Mouse (Mus musculus) spleen, postnatal 14 days (tissue): ENCODE data around the gene Purb.
A peak's percentile ranks its signal among the peaks of the same experiment; 100 is the strongest.
"Not testable (repeated sequence)": the region's sequence is repeated elsewhere in the genome, so short reads cannot be mapped to it uniquely, and the experiment has no call there.

Experiments used
- DNase-seq, 2 experiments: peaks; one replicate each; pipeline ENCODE4 v3.0.0; 2021 to 2022; ENCODE audit warnings: low spot score in 2 of 2

The Purb gene

DNA sequence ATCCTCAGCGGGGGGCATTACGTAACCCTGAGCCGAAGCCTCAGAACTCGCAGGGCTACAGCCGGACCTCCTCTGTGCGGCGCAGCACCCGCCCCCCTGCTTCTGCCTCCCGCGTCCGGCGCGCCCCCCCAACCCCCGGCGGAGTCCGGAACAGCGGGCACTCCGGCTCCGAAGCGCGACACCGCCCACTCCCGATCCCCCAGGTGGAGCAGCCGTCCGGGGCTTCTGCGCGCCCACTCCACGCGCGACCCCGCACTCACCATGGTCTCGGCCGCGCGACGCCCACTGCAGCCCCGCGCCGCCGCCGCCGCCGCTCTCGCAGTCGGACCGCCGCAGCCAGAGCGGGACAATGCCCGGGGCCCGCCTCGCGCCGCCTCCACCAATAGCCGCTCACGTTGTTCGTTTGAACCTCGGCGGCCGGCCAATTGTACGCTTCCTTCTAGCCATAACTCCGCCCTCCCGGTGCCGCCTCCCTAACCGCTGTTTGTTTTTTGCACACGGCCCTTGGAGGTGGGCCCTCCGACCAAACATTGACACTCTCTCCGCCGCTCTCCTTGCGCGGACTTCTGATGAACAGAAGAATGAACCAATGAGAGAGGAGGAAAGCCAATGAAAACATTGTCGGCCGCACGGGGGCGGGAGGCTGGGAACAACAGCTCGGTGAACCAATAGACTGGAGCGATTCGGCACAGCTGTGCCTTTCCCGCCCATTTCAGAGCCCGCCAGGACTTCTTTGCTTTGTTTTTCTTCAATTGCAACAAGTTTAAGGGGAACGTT lies 31.5 kb downstream of the Purb start, which contains the start of gene H2afv:
Gene H2afv, minus strand, starts transcription at position 367 of the 777 bp plus-strand sequence.
- peak; percentile 97 to 98 for DNase-seq

GRCm38 (mm10) chr11:6443727-6444076 lies 32.0 kb downstream of the Purb start:
- no peak for DNase-seq

DNA sequence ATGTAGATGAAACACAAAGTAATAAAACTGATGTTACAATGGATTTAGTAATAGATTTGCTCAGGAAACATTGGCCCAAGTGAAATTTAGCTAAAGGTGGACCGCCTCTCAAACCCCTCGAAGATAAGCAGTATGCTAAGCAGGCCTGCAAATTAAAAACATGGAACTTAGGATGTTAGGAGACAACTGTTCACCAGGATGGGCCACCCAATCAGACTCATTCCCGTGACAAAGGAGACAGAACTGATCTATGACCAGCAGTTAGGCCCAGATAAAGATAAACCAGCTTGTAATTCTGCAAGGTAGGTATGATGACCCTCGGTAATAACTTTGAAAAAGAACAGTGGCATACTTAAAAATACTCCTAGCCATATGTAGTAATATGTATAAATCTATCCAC lies 32.6 kb downstream of the Purb start:
- no peak for DNase-seq

GRCm38 (mm10) chr11:6442566-6442965 lies 33.2 kb downstream of the Purb start:
- DNase-seq, result no peak

- DNase-seq, result no peak
These were observed 35.5 kb downstream of the Purb start for GRCm38 (mm10) chr11:6440171-6440570.

DNA sequence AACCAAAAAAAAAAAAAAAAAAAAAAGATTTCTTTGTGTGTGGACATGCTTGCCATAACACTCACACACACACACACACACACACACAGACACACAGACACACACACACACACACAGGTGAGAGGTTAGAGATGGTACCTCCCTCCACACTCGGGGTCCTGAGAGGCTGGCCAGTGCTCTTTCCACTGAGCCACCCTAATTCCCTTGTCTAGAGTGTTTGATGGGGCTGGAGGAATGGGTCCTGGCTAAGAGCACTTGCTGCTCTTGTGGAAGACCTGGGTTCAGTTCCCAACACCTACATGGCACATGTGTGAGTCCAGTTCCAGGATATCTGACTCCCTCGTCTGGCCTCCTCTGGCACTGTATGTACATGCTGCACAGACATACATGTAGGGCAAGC lies 38.0 kb downstream of the Purb start:
- DNase-seq, result no peak

- peak; percentile 34 to 61 for DNase-seq
These were observed 39.3 kb downstream of the Purb start for GRCm38 (mm10) chr11:6436442-6436841.

DNA sequence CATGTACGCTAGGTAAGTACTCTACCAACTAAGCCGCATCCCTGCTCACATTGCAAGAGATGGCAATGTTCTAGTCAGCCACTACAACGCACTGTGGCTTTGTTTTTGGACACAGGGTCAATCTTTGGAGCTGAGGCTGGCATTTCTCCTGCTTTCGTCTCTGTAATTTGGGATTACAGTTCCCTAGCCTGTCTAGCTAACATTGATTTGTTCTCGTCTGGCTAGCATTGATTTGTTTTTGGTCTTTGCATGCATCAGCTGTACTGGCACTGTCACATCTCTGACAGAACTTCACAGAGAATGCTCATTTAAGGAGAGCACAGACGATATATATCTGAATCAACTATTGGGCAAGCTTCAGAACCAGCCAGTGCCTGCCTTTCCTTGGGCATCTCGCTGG lies 45.5 kb downstream of the Purb start:
- no peak for DNase-seq

DNA sequence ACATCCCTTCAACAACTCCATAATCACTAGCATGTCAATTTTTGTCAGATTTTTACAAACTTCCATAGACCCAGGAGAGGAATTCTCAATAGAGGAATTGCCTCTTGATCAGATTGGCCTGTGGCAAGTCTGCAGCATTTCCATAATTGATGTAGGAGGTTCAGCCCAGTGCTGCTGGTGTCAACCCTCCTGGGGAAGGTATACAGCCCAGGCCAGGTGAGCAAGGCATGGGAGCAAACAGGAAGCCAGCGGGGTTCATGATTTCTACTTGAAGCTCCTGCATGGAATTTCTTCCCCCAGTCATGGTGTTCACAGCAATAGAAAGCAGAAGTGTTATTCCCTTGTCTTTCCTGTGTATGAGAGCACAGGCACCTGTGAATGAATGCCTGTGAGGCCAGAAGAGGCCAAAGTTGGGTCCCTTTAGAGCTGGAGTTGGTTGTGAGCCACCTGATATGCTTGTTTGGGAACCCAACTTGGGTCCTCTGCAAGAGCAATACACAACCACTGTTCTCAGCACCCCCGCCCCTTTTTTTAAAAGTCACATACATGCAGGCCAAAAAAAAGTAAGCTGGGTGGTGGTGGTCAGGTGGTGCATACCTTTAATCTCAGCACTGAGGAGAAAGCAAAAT lies 54.9 kb downstream of the Purb start:
- no peak for DNase-seq

GRCm38 (mm10) chr11:6420283-6420703 lies 55.4 kb downstream of the Purb start:
- no peak for DNase-seq

GRCm38 (mm10) chr11:6419156-6419555 lies 56.6 kb downstream of the Purb start:
- DNase-seq, result not testable (repeated sequence)

DNA sequence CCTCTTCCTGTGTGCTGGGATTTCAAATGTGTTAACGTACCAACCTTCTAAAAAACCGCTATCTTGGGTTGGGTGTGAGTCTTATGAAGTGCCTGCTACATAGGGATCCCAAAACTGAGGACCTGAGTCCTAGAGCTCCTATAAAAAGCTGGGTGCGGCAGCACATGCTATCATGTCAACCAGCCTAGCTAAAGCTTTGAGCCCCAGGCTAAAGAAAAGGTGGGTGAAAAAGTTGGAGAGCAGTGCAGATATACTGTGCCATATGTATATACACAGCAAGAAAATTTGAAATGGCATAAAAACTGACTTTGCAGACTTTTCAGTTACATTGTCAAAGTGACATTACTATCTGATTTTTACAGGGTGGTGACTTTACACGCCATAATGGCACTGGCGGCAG lies 57.0 kb downstream of the Purb start:
- no peak for DNase-seq
